Mouse (Mus musculus): ENCODE data around the gene Bhlhe23. TPM values are rescaled to one million over a fixed set of nuclear protein-coding genes. Genes with fewer than 3 reads are reported as not detected.

Gene Bhlhe23
- total and polyA plus RNA-seq, 3 experiments = not detected

DNA sequence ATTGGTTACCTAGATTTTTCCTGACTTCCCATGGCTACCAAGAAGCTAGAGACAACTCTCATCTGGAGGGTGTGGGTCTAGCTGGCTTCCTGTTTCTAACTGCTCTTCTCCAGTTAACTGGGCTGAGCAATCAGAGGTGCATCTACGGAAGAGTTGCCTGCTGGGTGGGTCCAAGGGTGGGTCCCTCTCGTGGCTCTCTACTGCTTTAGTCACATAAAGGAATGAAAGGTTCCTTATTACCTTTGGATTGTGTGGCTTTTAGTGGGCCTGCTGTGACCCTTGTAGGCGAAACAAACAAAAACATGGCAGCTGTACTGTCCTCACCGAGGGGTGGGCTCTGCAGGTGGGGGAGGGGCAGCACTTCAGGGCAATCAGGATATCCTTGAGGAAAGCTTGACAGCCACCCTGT is 49.1 kb downstream of the Bhlhe23 start:
- TF ChIP-seq E2F4 (IDR thresholded peaks at IDR 0.05; ENCODE audit: borderline replicate concordance, low read depth, low read length) (no peak), ETS1 (IDR thresholded peaks at IDR 0.05; ENCODE audit: low read depth, low read length) (peak; percentile 27; the same call in 1 of the 2 replicates), TCF12 (IDR thresholded peaks at IDR 0.05; ENCODE audit: low read depth, low read length) (0 out of 2 replicates have a peak, but pooled peaks have one; percentile 37), MAZ (IDR thresholded peaks at IDR 0.05; ENCODE audit: low read depth, low read length) (no peak), POLR2AphosphoS2 (IDR thresholded peaks at IDR 0.05; ENCODE audit: low read length) (no peak), TBP (IDR thresholded peaks at IDR 0.05; ENCODE audit: low read depth, low read length) (peak; percentile 57), POLR2AphosphoS5 (IDR thresholded peaks at IDR 0.05; ENCODE audit: borderline replicate concordance, low read depth, low read length) (no peak), ELF1 (IDR thresholded peaks at IDR 0.05; ENCODE audit: low read depth, low read length) (peak; percentile 25; the same call in 1 of the 2 replicates), POLR2A (IDR thresholded peaks at IDR 0.05; ENCODE audit: control insufficient read depth in 1 of 2, insufficient read depth in 1 of 2, low read depth in 1 of 2, low read length in 2 of 2, poor library complexity in 1 of 2) (peak in 1 of 2 experiments; percentile 39; a peak in 1 of 4 replicates), MYB (IDR thresholded peaks at IDR 0.05; ENCODE audit: low read depth, low read length) (no peak), USF1 (IDR thresholded peaks at IDR 0.05; ENCODE audit: low read depth, low read length) (no peak), EP300 (IDR thresholded peaks at IDR 0.05; ENCODE audit: low read depth in 1 of 2, low read length in 2 of 2) (peak in 1 of 2 experiments; percentile 57; a peak in 1 of 4 replicates)
- H3K9me3 ChIP-seq (replicated peaks; ENCODE audit: insufficient read depth, low read length) = no peaks in the 10 kb centered on the region
- H3K4me1 ChIP-seq (ENCODE audit: control insufficient read depth in 1 of 2, insufficient read depth in 2 of 2, low read length in 2 of 2) = peaks cover 26 to 68% of the 10 kb centered on the region in 2 experiments
- no peaks in the 10 kb centered on the region for H3K27me3 ChIP-seq (ENCODE audit: control insufficient read depth in 1 of 2, insufficient read depth in 2 of 2, low read length in 2 of 2)
- peak; percentile 82 for DNase-seq (ENCODE audit: low read depth, low spot score)
- H3K36me3 ChIP-seq (ENCODE audit: control insufficient read depth in 1 of 2, insufficient read depth in 2 of 2, low read length in 2 of 2) = peaks cover 0 to 58% of the 10 kb centered on the region in 2 experiments; a peak in 2 of 4 replicates
- peak overlapping the region; percentile 75; the same call in 1 of the 2 replicates for H3K9ac ChIP-seq (ENCODE audit: control insufficient read depth, low read depth, low read length, poor library complexity, severe bottlenecking)
- H3K4me3 ChIP-seq (ENCODE audit: control insufficient read depth in 1 of 2, insufficient read depth in 1 of 2, low read depth in 2 of 2, low read length in 2 of 2) = no peak overlapping the region; a peak in 1 of 4 replicates
- peak overlapping the region; percentile 91 for H3K27ac ChIP-seq (ENCODE audit: control insufficient read depth, low read depth, low read length)
- H3K79me2 ChIP-seq (ENCODE audit: control insufficient read depth, insufficient read depth, low read length, poor library complexity) = peaks cover 4% of the 10 kb centered on the region; the same call in 1 of the 2 replicates

DNA sequence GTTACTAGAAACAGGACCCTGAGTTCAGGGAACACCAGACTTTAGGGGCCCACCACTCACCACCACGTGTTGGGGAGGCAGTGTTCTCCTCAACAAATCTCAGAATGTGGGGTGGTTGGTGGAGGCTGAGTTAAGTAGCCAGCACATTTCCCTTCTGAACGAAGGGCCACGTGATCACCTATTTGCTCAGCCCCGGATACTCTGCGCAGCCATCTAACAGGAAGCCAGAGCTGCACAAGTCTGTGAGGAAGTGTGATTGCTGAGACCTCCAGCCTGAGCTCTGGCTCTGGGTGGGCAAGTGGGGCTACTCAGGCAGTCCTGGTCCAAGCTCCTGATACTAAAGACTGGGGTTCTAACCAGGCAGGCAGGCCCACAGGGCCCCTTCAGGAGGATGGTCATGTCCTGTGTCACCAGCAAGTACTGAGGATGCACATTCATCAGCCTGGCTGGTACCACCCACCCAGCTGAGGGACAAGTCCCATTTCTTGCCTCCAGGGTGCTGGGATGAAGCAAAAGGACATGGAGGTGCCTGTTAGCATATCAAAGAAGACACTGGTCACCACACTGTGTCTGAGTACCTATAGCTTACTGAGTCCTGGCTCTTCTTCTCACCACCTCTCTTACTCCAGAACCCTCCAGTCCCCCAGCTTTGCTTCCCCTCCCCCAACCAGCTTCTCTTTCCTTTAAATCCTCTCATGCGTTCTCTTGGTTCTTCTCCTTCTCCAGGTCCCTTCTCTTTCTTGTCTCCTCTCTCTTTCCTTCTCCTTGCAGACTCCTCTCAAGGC is 49.9 kb downstream of the Bhlhe23 start:
- DNase-seq (ENCODE audit: low read depth, low spot score) = peak; percentile 87
- Histone ChIP-seq H3K9ac (ENCODE audit: control insufficient read depth, low read depth, low read length, poor library complexity, severe bottlenecking) (peak overlapping the region; percentile 75), H3K79me2 (ENCODE audit: control insufficient read depth, insufficient read depth, low read length, poor library complexity) (peaks cover 4% of the 10 kb centered on the region; the same call in 1 of the 2 replicates), H3K4me1 (ENCODE audit: control insufficient read depth in 1 of 2, insufficient read depth in 2 of 2, low read length in 2 of 2) (peaks cover 25 to 65% of the 10 kb centered on the region in 2 experiments), H3K4me3 (ENCODE audit: control insufficient read depth in 1 of 2, insufficient read depth in 1 of 2, low read depth in 2 of 2, low read length in 2 of 2) (peak overlapping the region; percentile 3 to 16; a peak in 2 of 4 replicates), H3K9me3 (replicated peaks; ENCODE audit: insufficient read depth, low read length) (no peaks in the 10 kb centered on the region), H3K27me3 (ENCODE audit: control insufficient read depth in 1 of 2, insufficient read depth in 2 of 2, low read length in 2 of 2) (no peaks in the 10 kb centered on the region), H3K27ac (ENCODE audit: control insufficient read depth, low read depth, low read length) (peak overlapping the region; percentile 91), H3K36me3 (ENCODE audit: control insufficient read depth in 1 of 2, insufficient read depth in 2 of 2, low read length in 2 of 2) (peaks cover 0 to 56% of the 10 kb centered on the region in 2 experiments; a peak in 2 of 4 replicates)
- TF ChIP-seq TBP (IDR thresholded peaks at IDR 0.05; ENCODE audit: low read depth, low read length) (peak; percentile 51; the same call in 1 of the 2 replicates), RCOR1 (IDR thresholded peaks at IDR 0.05; ENCODE audit: low read depth, low read length) (no peak), UBTF (IDR thresholded peaks at IDR 0.05; ENCODE audit: borderline replicate concordance, insufficient read depth, low read depth, low read length) (no peak), E2F4 (IDR thresholded peaks at IDR 0.05; ENCODE audit: borderline replicate concordance, low read depth, low read length) (no peak), MAFK (IDR thresholded peaks at IDR 0.05; ENCODE audit: borderline replicate concordance, low read depth, low read length) (no peak), HCFC1 (IDR thresholded peaks at IDR 0.05; ENCODE audit: low read depth, low read length) (peak; percentile 58; the same call in 1 of the 2 replicates), CTCF (IDR thresholded peaks at IDR 0.05 in 2 of 3, conservative IDR thresholded peaks at IDR 0.05 in 1 of 3; ENCODE audit: control insufficient read depth in 1 of 3, insufficient read depth in 1 of 3, low read depth in 2 of 3, low read length in 3 of 3, poor library complexity in 1 of 3, severe bottlenecking in 1 of 3) (no peak), JUND (IDR thresholded peaks at IDR 0.05; ENCODE audit: low read depth, low read length) (no peak), MYC (IDR thresholded peaks at IDR 0.05; ENCODE audit: low read depth, low read length) (peak; percentile 83; the same call in 1 of the 2 replicates), POLR2A (IDR thresholded peaks at IDR 0.05; ENCODE audit: control insufficient read depth in 1 of 2, insufficient read depth in 1 of 2, low read depth in 1 of 2, low read length in 2 of 2, poor library complexity in 1 of 2) (peak; percentile 24 to 73; a peak in 2 of 4 replicates), ZNF384 (IDR thresholded peaks at IDR 0.05; ENCODE audit: low read depth, low read length) (no peak), USF1 (IDR thresholded peaks at IDR 0.05; ENCODE audit: low read depth, low read length) (peak; percentile 98), EP300 (IDR thresholded peaks at IDR 0.05; ENCODE audit: low read depth in 1 of 2, low read length in 2 of 2) (0 out of 4 replicates have a peak, but pooled peaks of 1 of the 2 experiments have one; percentile 29), MAZ (IDR thresholded peaks at IDR 0.05; ENCODE audit: low read depth, low read length) (no peak), BHLHE40 (IDR thresholded peaks at IDR 0.05; ENCODE audit: borderline replicate concordance, low read depth, low read length) (no peak), MYB (IDR thresholded peaks at IDR 0.05; ENCODE audit: low read depth, low read length) (no peak), NRF1 (IDR thresholded peaks at IDR 0.05; ENCODE audit: insufficient read depth, low read depth, low read length, poor library complexity, severe bottlenecking) (peak; percentile 48; the same call in 1 of the 2 replicates), POLR2AphosphoS2 (IDR thresholded peaks at IDR 0.05; ENCODE audit: low read length) (no peak; the same call in 1 of the 2 replicates), ETS1 (IDR thresholded peaks at IDR 0.05; ENCODE audit: low read depth, low read length) (no peak; the same call in 1 of the 2 replicates), CHD1 (IDR thresholded peaks at IDR 0.05; ENCODE audit: low read depth, low read length) (no peak), MAX (IDR thresholded peaks at IDR 0.05; ENCODE audit: low read length) (peak; percentile 97), TCF12 (IDR thresholded peaks at IDR 0.05; ENCODE audit: low read depth, low read length) (0 out of 2 replicates have a peak, but pooled peaks have one; percentile 21), RAD21 (IDR thresholded peaks at IDR 0.05; ENCODE audit: low read depth, low read length) (no peak), ELF1 (IDR thresholded peaks at IDR 0.05; ENCODE audit: low read depth, low read length) (peak; percentile 64; the same call in 1 of the 2 replicates)

Measured in MEL (cell line).